Mouse (Mus musculus) adrenal gland, postnatal 4 days (tissue): ENCODE data around the gene Bmpr1a. TPM values are rescaled to one million over a fixed set of nuclear protein-coding genes. Genes with fewer than 3 reads are reported as not detected.
"Not testable (repeated sequence)": the region's sequence is repeated elsewhere in the genome, so short reads cannot be mapped to it uniquely, and the experiment has no call there.

Source experiments
- DNase-seq, 2 experiments: peaks; one replicate each; pipeline ENCODE4 v3.0.0; 2021 to 2022; ENCODE audit warnings: low spot score in 2 of 2, mixed read lengths in 2 of 2
- total RNA-seq, 2 experiments: library from RNA; stranded (reverse); gene quantifications; 2 replicates each; pipeline ENCODE4 v1.2.3; 2021

Gene Bmpr1a
- total RNA-seq, 2 experiments from 2014 or later: 79.7 to 81.9 TPM

GRCm38 (mm10) chr14:34398901-34399300 lies 104.2 kb downstream of the Bmpr1a start:
- no peak for DNase-seq

- no peak for DNase-seq
These were observed 105.3 kb downstream of the Bmpr1a start for GRCm38 (mm10) chr14:34397871-34398270.

GRCm38 (mm10) chr14:34393295-34393694 lies 109.8 kb downstream of the Bmpr1a start:
- no peak for DNase-seq

GRCm38 (mm10) chr14:34382921-34383704 lies 120.0 kb downstream of the Bmpr1a start:
- no peak for DNase-seq

GRCm38 (mm10) chr14:34378560-34379331 lies 124.4 kb downstream of the Bmpr1a start:
- peak in 1 of 2 experiments; percentile 29 for DNase-seq

GRCm38 (mm10) chr14:34377121-34377520 lies 126.0 kb downstream of the Bmpr1a start:
- no peak for DNase-seq

GRCm38 (mm10) chr14:34375941-34376340 lies 127.2 kb downstream of the Bmpr1a start:
- DNase-seq: no peak

GRCm38 (mm10) chr14:34375415-34375904 lies 127.7 kb downstream of the Bmpr1a start, which contains the start of gene Mmrn2:
Mmrn2 (plus strand) TSS chr14:34375465.
- DNase-seq: no peak

GRCm38 (mm10) chr14:34374577-34374976 lies 128.6 kb downstream of the Bmpr1a start, which contains the start of gene Sncg:
Sncg (minus strand) TSS chr14:34374789.
- DNase-seq: no peak

- DNase-seq: no peak
These were observed 129.6 kb downstream of the Bmpr1a start for GRCm38 (mm10) chr14:34373581-34373980.

- DNase-seq: peak in 1 of 2 experiments; percentile 36
These were observed 130.5 kb downstream of the Bmpr1a start for GRCm38 (mm10) chr14:34372646-34373045.

- no peak for DNase-seq
These were observed 131.4 kb downstream of the Bmpr1a start for GRCm38 (mm10) chr14:34371763-34372162.

GRCm38 (mm10) chr14:34370921-34371320 lies 132.2 kb downstream of the Bmpr1a start:
- DNase-seq: no peak

- no peak for DNase-seq
These were observed 132.9 kb downstream of the Bmpr1a start for GRCm38 (mm10) chr14:34370203-34370602.

GRCm38 (mm10) chr14:34365147-34365507 lies 138.0 kb downstream of the Bmpr1a start:
- DNase-seq: no peak

GRCm38 (mm10) chr14:34364254-34365146 lies 138.6 kb downstream of the Bmpr1a start:
- not testable (repeated sequence) for DNase-seq

GRCm38 (mm10) chr14:34363490-34364253 lies 139.5 kb downstream of the Bmpr1a start:
- DNase-seq: peak in 1 of 2 experiments; percentile 44

GRCm38 (mm10) chr14:34362726-34363445 lies 140.3 kb downstream of the Bmpr1a start:
- peak in 1 of 2 experiments; percentile 52 for DNase-seq

- DNase-seq: no peak
These were observed 141.0 kb downstream of the Bmpr1a start for GRCm38 (mm10) chr14:34362135-34362534.
